Mouse (Mus musculus): ENCODE data around the gene Yif1b. TPM values are rescaled to one million over a fixed set of nuclear protein-coding genes. Genes with fewer than 3 reads are reported as not detected.

Yif1b gene
- polyA plus RNA-seq, 1 experiment from 2014 or later, result 57.0 TPM

DNA sequence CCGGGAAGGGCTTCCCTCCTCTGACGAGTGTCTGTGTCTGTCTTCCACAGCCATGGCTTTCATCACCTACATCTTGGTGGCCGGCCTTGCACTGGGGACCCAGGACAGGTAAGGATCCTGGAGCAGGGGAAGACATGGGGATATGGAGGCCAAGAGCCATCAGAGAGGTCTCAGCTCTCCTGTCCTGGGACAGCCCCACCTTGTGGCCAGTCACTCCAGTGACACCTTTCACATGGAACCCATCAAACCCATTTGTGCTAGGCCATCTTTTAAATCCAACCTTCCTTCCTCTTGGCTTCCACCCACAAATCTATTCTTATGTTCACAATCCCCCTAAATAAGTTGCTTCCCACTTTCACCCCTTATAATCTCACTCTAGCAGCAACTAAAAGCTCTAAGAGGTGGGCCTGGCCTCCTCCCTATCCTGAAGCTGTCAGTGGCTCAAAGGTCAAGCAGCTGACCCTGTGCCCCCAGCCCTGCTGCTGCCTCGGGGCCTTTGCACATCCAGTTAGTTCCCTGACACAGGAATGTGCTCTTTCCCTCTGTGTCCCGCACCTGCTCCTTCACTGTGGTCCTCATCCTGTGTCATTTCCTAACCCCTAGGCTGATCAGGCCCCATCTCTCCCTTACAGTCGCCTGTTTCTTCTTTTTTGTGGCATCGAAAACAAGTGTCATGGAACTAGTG is 6.7 kb downstream of the Yif1b start:
- TF ChIP-seq CTCF (IDR thresholded peaks at IDR 0.05), result no peak
- ATAC-seq (no peak), DNase-seq (ENCODE audit: low read depth, low spot score) (no peak)
- H3K27me3 ChIP-seq, result no peaks in the 10 kb centered on the region
- CTCF ChIA-PET, result interaction anchor here (1.2 to 2.4 kb wide), 6 partner anchors 13 to 119 kb away, joined by 3 to 10 read pairs (median 4); no protein-coding TSS in a partner anchor
- in situ Hi-C loops (cut with MboI; ENCODE audit: low pct_unique_long_range_greater_than_20kb), result loop anchor here (5.0 kb wide), 2 partner anchors 37 to 68 kb away; partner anchors contain the start of gene Spint2
- POLR2A ChIA-PET, result interaction anchor here (1.0 to 1.3 kb wide), 2 partner anchors 28 to 35 kb away, joined by 3 to 5 read pairs; no protein-coding TSS in a partner anchor

GRCm38 (mm10) chr7:29246015-29246414 is 7.9 kb downstream of the Yif1b start:
- CTCF ChIA-PET, result interaction anchor here (1.9 to 3.9 kb wide), 6 partner anchors 23 to 55 kb away, joined by 6 to 29 read pairs (median 16); partner anchors contain the start of gene Spint2
- DNase-seq (ENCODE audit: low read depth, low spot score), result no peak
- POLR2A ChIA-PET, result interaction anchor here (0.6 to 4.6 kb wide), 5 partner anchors 25 to 393 kb away, joined by 3 to 49 read pairs (median 8); partner anchors contain the start of gene Spint2
- no peak for ATAC-seq
- no peak for TF ChIP-seq CTCF (IDR thresholded peaks at IDR 0.05)
- in situ Hi-C loops (cut with MboI; ENCODE audit: low pct_unique_long_range_greater_than_20kb), result loop anchor here (5.0 kb wide), 1 partner anchor 36 kb away; the partner anchor contains the start of gene Spint2
- no peaks in the 10 kb centered on the region for H3K27me3 ChIP-seq

DNA sequence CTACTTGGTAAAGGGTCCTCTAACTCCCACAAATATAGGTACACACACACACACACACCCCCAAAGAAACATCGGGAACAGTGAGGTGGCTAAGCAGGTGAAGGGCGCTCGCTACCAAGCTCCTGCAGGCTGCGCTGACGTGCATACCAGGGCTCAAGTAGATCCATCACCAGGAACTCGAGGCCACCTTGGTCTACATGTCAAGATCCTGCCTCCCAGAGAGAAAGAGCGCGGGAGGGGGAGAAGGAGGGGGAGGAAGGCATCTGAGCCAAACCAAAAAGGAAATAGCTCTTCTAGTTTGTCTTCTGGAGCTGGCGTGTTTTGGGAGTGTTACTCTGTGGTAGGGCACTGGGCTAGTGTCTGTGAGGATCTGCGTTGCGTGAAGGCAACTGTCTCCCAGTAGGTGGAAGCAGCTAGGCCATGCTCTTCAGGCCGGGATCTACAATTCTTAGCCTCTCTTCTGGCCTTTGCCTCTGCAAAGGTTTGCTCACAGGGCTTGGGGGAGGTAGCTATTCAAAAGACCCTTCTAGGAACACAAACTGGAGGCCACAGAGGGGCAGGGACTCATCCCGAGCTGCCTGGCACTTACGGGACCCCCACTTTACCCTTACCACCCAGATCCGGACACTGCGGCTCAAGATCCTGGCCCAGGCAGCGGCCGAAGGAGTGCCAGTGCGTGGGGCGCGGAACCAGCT is 8.6 kb downstream of the Yif1b start:
- no peak for TF ChIP-seq CTCF (IDR thresholded peaks at IDR 0.05)
- ChIA-PET POLR2A (interaction anchor here (0.6 to 4.6 kb wide), 12 partner anchors 8 to 394 kb away, joined by 3 to 49 read pairs (median 7); partner anchors contain the start of gene Spint2), CTCF (interaction anchor here (0.8 to 3.9 kb wide), 12 partner anchors 9 to 299 kb away, joined by 3 to 29 read pairs (median 10); partner anchors contain the start of genes Spint2 and Yif1b)
- ATAC-seq, result no peak
- no peak for DNase-seq (ENCODE audit: low read depth, low spot score)
- in situ Hi-C loops (cut with MboI; ENCODE audit: low pct_unique_long_range_greater_than_20kb), result loop anchor here (5.0 kb wide), 1 partner anchor 36 kb away; the partner anchor contains the start of gene Spint2
- H3K27me3 ChIP-seq, result no peaks in the 10 kb centered on the region

DNA sequence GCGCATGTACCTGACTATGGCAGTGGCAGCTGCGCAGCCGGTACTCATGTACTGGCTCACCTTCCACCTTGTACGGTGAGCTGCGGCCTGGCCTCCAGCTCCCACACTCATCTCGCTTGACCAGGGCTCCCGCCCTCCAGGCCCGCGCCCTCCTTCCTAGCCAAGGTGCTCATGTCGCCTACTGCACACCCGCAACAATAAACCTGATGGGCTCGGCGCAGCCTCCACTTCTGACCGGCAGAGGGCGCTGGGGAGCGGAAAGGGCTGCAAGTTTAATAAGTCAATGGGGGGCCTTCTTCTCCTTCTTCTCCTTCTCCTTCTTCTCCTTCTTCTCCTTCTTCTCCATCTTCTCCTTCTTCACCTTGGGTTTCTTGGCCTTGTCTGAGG is 9.2 kb downstream of the Yif1b start:
- CTCF ChIA-PET, result interaction anchor here (0.7 to 3.9 kb wide), 16 partner anchors 9 to 300 kb away, joined by 3 to 29 read pairs (median 6); partner anchors contain the start of genes Spint2 and Yif1b
- no peak for ATAC-seq

DNA sequence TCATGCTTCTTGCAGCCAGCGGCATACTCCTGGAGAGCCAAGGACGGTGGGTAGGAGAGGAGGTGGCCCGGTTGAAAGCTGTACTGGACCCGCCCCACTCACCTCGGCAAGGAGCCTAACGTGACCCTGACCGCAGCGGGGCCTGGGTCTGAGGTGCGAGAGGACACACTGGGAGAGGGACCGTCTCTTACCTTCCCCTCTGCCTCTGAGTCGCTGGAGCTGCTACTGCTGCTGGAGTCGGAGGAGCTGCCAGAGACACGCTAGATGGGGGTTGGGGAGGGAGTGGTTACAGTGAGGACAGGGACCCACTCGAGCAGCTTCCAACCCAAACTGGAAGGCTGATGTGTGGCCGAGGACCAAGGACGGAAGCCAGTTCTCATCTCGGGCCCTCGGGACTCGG is 9.6 kb downstream of the Yif1b start:
- ChIA-PET POLR2A (interaction anchor here (0.8 to 4.6 kb wide), 12 partner anchors 9 to 68 kb away, joined by 3 to 49 read pairs (median 7); partner anchors contain the start of gene Spint2), CTCF (interaction anchor here (0.7 to 3.9 kb wide), 14 partner anchors 10 to 119 kb away, joined by 3 to 29 read pairs (median 8); partner anchors contain the start of genes Spint2 and Yif1b)
- DNase-seq (ENCODE audit: low read depth, low spot score) (no peak), ATAC-seq (no peak)
- in situ Hi-C loops (cut with MboI; ENCODE audit: low pct_unique_long_range_greater_than_20kb), result loop anchor here (5.0 kb wide), 1 partner anchor 35 kb away; the partner anchor contains the start of gene Spint2
- no peaks in the 10 kb centered on the region for H3K27me3 ChIP-seq
- no peak for TF ChIP-seq CTCF (IDR thresholded peaks at IDR 0.05)

More for the DNA sequence above, 9.2 kb downstream of the Yif1b start:
- in situ Hi-C loops (cut with MboI; ENCODE audit: low pct_unique_long_range_greater_than_20kb), result loop anchor here (5.0 kb wide), 1 partner anchor 35 kb away; the partner anchor contains the start of gene Spint2
- POLR2A ChIA-PET, result interaction anchor here (0.8 to 4.6 kb wide), 11 partner anchors 8 to 67 kb away, joined by 3 to 49 read pairs (median 7); partner anchors contain the start of gene Spint2
- H3K27me3 ChIP-seq, result no peaks in the 10 kb centered on the region
- TF ChIP-seq CTCF (IDR thresholded peaks at IDR 0.05), result no peak
- DNase-seq (ENCODE audit: low read depth, low spot score), result no peak

DNA sequence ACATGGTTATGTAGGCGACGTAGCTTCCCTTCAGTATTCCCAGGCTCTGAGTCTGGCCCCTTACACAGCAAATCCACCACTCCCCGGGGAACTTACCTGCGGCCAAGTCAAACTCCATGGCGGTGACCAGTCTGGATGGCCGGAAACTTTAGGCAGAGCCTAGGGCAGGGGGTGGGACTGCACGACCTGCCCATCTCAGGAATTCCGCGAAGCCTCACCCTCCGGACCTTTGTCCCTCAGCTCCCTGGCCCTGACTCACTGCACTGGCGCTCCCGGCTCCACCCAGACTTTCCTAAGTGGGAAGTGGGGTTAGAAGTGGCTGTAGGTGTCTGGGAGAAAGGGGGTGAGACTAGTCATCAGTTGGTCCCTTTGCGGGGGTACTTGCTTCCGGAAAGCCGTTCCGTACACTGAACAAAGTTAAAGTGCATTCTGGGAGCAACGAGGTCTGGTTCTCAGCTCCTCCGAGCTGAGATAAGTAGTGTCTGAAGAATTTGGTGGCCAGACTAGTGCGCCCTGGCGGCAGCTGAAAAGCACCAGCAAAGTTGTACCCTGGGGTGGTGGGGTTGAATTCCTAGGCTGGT is 10.2 kb downstream of the Yif1b start, which contains the start of gene 2200002D01Rik:
TSS of gene 2200002D01Rik (minus strand) at position 206 of the 581 bp plus-strand sequence.
- ATAC-seq, result peak; percentile 71
- no peaks in the 10 kb centered on the region for H3K27me3 ChIP-seq
- ChIA-PET POLR2A (interaction anchor here (0.8 to 4.6 kb wide), 10 partner anchors 9 to 68 kb away, joined by 3 to 49 read pairs (median 6); partner anchors contain the start of gene Spint2), CTCF (interaction anchor here (0.7 to 3.9 kb wide), 13 partner anchors 9 to 53 kb away, joined by 3 to 29 read pairs (median 10); partner anchors contain the start of genes Spint2 and Yif1b)
- in situ Hi-C loops (cut with MboI; ENCODE audit: low pct_unique_long_range_greater_than_20kb), result loop anchor here (5.0 kb wide), 1 partner anchor 34 kb away; the partner anchor contains the start of gene Spint2
- peak; percentile 60 for DNase-seq (ENCODE audit: low read depth, low spot score)
- no peak for TF ChIP-seq CTCF (IDR thresholded peaks at IDR 0.05)

DNA sequence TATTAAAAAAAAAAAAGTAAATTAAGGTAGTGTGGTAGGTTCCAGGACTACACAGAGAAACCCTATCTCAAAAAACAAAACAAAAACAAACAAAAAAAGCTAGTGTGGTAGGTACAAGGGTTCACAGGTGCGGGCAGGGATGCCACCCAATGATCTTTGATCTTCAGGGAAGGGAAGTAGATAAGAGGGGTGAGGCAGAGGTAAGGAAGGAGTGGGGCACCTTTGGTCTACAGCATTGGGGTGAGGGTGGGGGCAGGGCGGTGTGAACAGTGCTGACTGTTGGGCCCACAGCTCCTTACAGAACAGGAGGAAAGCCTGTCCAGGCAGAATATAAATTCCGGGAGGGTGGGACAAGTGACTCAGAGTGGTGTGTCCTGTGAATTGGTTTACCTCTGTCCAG is 13.0 kb downstream of the Yif1b start:
- ChIA-PET CTCF (interaction anchor here (1.1 kb wide), 1 partner anchor 21 kb away, joined by 3 read pairs; no protein-coding TSS in a partner anchor), POLR2A (no interaction called here)
- in situ Hi-C loops (cut with MboI; ENCODE audit: low pct_unique_long_range_greater_than_20kb), result no loop called here
- ATAC-seq (no peak), DNase-seq (ENCODE audit: low read depth, low spot score) (no peak)
- TF ChIP-seq CTCF (IDR thresholded peaks at IDR 0.05), result no peak
- no peaks in the 10 kb centered on the region for H3K27me3 ChIP-seq

DNA sequence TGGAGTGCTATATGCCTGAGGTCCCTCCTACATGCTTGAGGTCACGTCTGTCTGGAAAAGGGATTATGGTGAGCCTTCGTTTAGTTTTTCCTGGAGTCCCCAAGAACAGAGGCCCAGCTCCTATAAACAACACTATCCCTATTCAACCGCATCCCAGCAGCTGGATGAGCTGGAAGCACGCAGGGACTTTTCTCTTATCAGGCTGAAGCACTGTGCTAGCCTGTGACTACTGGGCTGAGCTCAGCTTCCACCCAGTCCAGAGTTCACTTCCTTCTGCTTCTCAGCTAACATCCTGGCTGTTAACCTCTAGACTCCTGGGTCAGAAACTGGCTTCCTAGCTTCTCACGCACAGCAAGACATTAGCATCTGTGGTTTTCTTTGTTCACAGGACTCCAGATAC is 15.7 kb downstream of the Yif1b start:
- ATAC-seq, result no peak
- no peaks in the 10 kb centered on the region for H3K27me3 ChIP-seq
- in situ Hi-C loops (cut with MboI; ENCODE audit: low pct_unique_long_range_greater_than_20kb), result no loop called here
- ChIA-PET POLR2A (no interaction called here), CTCF (interaction anchor here (1.0 kb wide), 1 partner anchor 43 kb away, joined by 3 read pairs; no protein-coding TSS in a partner anchor)
- TF ChIP-seq CTCF (IDR thresholded peaks at IDR 0.05), result no peak
- no peak for DNase-seq (ENCODE audit: low read depth, low spot score)

DNA sequence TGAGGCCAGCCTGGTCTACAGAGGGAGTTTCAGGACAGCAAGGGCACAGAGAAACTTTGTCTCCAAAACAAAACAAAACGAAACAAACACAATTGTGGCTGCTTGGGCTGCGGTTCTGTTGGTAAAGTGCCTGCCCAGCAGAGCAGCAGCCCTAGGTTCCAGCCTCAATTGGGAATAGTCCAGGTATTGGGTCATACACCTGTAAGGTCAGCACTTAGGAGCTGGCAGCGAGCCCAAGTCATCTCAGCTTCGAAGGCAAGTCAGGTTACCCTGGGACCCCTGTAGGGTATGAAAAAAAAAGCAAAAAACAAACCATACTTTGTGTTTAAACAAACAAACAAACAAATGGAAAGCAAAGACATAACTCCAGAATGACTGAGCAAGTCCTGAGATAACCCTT is 17.7 kb downstream of the Yif1b start:
- DNase-seq (ENCODE audit: low read depth, low spot score), result no peak
- no peak for ATAC-seq
- in situ Hi-C loops (cut with MboI; ENCODE audit: low pct_unique_long_range_greater_than_20kb), result no loop called here
- ChIA-PET POLR2A (no interaction called here), CTCF (no interaction called here)
- no peak for TF ChIP-seq CTCF (IDR thresholded peaks at IDR 0.05)
- no peaks in the 10 kb centered on the region for H3K27me3 ChIP-seq
